Mouse (Mus musculus) MN1 (cell line): ENCODE results near the gene Mat2a.
A peak's percentile ranks its signal among the peaks of the same experiment; 100 is the strongest.
"Not testable (repeated sequence)": the region's sequence is repeated elsewhere in the genome, so short reads cannot be mapped to it uniquely, and the experiment has no call there.

Source experiments
- DNase-seq: peaks from one replicate; pipeline ENCODE4 v3.0.0-alpha.2; 2016; ENCODE audit warnings: low spot score

Gene Mat2a

GRCm38 (mm10) chr6:72454833-72455373, 15.5 kb upstream of the Mat2a start:
- peak; percentile 70 for DNase-seq

DNA sequence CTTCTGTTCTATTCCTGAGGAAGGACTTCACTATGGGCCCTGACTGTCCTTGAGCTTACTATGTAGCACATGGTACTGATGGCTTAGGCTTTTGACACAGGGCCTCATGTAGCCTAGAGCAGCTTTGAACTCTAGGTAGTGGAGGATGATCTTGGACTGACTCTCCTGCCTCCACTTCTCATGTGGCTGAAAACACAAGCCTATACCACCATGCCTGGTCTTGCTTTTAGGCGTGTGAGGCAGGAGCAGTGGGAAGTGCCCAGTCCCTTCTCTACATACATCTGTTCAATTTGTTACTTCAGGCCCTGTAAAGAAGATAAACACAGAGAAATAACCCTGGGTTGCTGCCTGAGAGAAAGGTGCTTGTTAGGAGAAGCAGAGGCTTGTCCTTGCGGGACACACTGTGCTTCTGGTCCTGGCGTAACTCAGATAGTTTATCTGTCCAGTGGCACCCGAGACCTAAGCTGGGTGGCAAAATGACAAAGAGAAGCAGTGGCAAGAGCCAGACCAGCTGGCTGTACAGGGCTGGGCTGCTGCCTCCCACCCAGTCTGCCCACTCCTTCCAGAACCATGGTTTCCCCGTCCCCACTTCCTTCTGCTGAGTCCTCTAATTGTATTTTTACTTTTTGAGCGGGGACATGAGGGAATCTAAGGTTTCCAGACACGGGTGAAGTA, 14.9 kb upstream of the Mat2a start:
- DNase-seq: peak; percentile 60

GRCm38 (mm10) chr6:72453578-72453977, 14.2 kb upstream of the Mat2a start:
- DNase-seq: no peak

DNA sequence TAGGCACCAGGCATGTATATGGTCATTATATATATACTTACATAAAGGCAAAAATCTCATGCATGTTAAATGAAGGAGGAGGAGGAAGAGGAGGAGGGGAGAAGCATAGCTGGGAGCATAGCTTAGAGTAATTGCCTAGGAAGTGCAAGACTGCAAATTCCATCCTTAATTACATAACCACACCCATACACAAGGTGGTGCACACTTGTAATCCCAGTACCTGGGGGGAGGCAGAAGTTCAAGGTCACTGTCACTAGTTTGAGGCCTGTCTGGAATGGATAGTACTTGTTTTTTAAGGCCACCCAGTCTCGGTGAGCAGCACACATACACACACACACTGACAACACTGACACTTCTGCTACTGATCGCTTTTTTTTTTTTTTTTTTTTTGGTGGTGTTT, 13.0 kb upstream of the Mat2a start:
- no peak for DNase-seq

DNA sequence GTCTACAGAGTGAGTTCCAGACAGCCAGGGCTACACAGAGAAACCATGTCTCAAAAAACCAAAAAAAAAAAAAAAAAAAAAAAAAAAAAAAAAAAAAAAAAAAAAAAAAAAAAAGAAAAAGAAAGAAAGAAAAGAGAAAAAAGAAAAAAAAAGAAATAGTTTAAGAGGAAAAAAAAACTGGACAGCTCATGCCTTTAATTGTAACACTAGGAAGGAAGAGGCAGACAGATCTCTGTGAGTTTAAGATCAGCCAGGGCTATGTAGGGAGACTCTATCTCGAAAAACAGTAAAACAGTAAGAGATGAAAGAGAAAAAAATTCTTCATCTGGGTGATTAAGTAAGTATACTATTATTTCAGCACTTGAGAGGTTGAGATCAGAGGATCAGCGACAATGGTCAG, 12.4 kb upstream of the Mat2a start:
- not testable (repeated sequence) for DNase-seq

DNA sequence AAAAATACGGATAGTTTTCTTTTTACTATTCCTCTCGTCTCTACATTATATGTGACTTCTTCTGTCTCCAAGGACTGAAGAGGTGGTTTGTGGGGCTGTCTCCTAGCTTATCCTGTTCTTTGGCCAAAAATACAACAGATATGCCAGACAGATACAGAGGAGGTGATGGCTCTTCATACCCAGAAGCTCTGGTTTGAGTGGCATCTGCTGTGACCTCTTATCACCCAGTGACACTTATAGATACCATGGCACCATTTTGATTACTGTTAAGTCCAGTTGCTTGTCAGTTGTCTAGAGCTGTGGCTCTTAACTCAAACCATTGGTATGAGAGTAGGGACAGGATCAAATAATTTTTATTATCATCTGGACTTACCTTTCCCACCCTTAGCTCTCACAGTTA, 8.1 kb upstream of the Mat2a start:
- no peak for DNase-seq

DNA sequence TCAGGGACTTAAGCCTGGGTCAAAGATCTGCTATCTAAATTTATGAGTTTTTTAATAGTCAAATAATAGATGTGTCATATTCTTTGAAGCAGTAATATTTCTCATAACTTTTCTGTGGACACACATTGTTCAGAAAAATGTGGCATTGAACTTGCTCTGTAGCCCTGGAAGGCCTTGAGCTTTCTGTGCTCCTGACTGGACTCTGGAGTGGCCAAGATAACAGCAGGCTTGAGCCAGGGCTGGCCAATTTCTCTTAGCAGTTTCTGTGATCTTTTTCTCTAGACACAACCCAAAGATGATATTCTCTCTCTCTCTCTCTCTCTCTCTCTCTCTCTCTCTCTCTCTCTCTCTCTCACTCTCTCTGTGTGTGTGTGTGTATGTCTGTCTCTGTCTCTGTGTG, 5.7 kb upstream of the Mat2a start:
- DNase-seq: no peak

DNA sequence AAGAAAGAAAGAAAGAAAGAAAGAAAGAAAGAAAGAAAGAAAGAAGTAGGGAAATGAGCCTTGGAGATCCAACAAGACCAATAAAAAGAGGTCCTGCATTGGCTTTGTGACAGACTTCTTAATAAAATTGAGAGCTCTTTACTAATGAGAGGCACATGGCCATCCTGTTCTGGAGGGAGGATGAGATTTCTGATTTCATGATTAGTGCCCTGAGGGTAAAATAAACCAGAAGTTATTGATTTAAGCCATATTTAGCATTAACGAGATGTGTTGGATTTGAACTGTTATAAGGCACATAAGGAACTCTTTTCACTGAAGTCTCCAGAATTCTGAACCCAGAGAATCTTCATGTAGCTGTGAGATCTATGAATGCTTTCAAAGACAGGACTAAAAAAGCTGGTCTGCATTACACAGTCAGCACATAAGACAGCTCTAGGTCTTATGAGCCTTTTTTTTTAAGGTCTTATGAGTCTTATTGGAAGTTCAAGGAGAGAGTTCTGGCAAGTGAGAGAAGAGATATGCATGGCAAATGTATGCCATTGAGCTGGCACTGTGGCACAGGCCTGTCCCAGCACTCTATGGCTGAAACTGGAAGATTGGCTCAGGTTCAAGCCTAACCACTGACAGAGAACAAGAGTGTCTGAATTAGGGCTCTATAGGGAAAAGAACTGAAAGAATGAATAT, 3.7 kb upstream of the Mat2a start:
- peak; percentile 51 for DNase-seq

DNA sequence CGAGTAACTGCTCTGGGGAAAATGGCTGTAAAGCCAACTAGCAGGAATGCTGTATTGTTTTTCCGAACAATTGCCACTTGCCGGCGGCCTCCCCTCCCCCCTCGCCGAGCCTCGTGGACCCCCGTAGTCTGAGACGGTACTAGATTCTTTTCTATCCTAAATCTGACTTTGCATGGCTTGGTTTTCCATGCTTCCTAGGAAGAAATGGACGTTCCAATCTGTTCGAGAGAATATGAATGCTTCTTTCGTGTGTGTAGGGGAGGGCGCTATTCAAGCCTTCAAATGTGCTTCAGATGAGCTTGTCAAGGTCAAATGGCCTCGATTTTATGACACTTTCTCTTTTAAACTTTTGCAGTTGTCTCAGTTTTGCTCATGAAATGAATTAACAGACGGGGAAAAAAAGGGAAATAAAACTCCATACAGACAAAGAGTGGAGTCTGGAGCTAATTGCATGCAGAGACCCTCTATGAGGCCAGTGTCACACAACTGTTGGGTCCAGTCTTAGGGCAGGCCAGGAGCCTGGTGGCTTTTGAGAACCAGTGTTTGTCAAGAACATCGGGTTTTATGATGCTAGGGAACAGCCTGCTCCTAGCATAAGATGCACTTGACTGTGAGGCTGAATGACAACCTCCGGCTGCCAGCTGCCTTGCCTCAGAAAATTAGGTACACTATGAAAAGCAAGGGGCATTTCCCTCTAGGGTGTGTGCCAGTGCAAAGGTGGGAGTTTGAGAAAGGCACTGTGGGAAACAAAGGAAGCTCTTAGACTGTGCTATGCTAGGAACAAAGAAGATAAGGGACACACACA, 1.0 kb upstream of the Mat2a start:
- DNase-seq: peak; percentile 45

DNA sequence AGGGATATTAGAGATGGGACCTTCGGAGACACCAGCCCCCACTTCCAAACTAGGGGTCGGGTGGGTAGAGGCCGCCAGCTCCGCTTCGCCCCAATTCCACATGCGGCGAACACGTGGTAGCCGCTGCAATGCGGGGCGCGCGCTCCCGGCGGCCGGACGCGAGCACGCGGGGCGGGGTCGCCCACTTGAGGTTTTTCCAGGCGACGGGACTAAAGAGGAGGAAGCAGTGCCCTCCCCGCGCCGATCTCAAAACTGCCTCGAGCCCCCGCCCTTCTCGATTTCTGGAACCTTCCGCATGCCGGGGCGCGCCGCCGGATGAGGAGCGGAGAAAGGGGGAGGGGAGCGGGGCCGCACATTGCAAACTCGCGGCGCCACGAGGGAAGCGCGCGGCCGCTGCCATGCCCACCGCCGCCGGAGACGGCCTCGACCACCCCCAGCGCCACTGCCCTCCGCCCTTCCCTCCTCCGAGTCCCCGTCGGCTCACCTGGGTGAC, 450 bp downstream of the Mat2a start:
- DNase-seq: peak; percentile 77

GRCm38 (mm10) chr6:72438226-72438625, 1.1 kb downstream of the Mat2a start:
- peak; percentile 25 for DNase-seq

- no peak for DNase-seq
Observed at GRCm38 (mm10) chr6:72432153-72432552, 7.2 kb downstream of the Mat2a start.

- DNase-seq: peak; percentile 48
Observed at GRCm38 (mm10) chr6:72430989-72431921, 8.1 kb downstream of the Mat2a start.

- DNase-seq: no peak
Observed at GRCm38 (mm10) chr6:72429061-72429842, 10.1 kb downstream of the Mat2a start.

GRCm38 (mm10) chr6:72428036-72428435, 11.3 kb downstream of the Mat2a start:
- DNase-seq: peak; percentile 76

DNA sequence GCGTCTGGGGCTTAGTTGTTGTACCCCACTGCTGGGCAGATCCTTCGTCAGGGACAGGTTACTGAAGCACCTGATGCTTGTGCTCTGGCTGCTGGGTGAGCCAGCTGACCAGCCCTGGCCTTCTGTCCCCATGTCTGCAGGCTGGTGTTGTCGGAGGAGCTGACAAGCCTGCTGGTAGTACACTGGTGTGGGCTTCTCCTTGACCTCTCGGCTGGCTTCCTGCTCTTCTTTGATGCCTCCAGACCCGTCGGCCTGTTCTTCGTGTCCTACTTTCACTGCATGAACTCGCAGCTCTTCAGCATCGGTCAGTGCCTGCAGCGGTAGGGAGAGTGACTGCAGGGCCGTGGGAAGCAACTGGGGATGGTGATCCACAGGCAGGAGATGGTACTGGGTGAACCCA, 13.7 kb downstream of the Mat2a start:
- no peak for DNase-seq

GRCm38 (mm10) chr6:72420901-72421300, 18.5 kb downstream of the Mat2a start:
- DNase-seq: no peak

DNA sequence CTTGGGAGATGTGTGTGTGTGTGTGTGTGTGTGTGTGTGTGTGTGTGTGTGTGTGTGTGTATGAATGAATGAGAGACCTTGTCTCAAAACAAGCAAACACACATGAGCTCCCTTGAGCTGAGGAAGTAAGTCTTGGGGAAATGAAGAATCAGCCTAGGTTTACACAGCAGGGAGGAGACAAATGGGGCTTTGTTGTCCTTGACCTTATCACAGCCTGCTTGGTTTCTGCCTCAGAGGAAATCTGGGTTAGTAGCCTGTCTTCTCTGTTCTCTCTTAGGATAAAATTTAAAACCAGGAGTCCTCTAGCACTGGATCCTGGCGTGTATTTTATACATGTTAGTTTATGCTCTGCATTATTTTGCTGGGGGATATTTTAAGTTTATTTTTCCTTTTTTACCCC, 19.6 kb downstream of the Mat2a start:
- no peak for DNase-seq

GRCm38 (mm10) chr6:72418279-72418678, 21.1 kb downstream of the Mat2a start:
- no peak for DNase-seq

- no peak for DNase-seq
Observed at GRCm38 (mm10) chr6:72415964-72416772, 23.2 kb downstream of the Mat2a start.
